Mouse (Mus musculus): ENCODE measurements around the gene Zglp1.

DNA sequence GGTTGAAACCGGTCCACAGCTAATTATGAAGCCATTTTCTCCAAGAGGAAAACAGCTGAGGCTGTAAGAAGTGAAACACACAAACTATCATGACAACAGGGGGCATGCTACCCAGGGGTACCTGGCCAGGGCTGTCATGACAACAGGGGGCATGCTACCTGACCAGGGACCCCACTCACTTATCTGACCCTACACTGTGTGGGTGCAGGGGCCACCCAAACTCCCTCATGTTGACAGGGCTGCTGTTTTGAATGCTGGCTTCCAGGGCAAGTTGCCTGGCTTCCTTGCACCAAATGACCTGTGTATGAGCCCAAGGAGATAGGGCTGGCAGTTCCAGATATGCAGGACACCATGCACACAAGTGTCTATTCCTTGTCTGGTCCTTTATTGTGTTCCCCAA, 23.6 kb upstream of the Zglp1 start:
- TF ChIP-seq CTCF (IDR thresholded peaks at IDR 0.05; ENCODE audit: control insufficient read depth, insufficient read depth, low read length) (no peak), POLR2A (IDR thresholded peaks at IDR 0.05; ENCODE audit: borderline replicate concordance, control insufficient read depth, low read depth, low read length) (no peak)
